Mouse (Mus musculus): ENCODE results near the gene Gmppb.
A peak's percentile ranks its signal among the peaks of the same experiment; 100 is the strongest.
"Not testable (repeated sequence)": the region's sequence is repeated elsewhere in the genome, so short reads cannot be mapped to it uniquely, and the experiment has no call there.

The Gmppb gene

DNA sequence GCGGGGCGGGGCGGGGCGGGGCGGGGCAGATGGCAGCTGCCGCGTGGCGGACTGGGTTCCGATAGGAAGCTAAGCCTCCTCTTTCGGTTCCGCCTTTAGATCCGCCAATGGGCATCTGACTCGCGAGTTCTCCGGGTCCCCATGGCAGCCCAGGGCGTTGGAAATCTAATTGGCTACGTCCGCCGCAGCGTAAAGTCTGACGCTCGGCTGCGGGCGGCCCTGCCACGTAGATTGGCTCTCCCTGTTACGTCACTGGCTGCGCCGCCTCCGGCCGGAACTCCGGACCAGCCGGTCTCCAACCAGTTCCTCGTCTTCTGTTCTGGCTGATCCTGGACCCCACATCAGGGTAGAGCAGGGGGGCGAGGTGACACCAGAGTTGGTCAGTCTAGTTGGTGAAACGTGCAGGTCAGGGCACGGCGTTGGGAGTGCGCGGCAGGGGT is at the start of gene Gmppb:
Gene Gmppb, plus strand, starts transcription at position 227 of the 440 bp plus-strand sequence.
- peak; percentile 98 for DNase-seq

DNA sequence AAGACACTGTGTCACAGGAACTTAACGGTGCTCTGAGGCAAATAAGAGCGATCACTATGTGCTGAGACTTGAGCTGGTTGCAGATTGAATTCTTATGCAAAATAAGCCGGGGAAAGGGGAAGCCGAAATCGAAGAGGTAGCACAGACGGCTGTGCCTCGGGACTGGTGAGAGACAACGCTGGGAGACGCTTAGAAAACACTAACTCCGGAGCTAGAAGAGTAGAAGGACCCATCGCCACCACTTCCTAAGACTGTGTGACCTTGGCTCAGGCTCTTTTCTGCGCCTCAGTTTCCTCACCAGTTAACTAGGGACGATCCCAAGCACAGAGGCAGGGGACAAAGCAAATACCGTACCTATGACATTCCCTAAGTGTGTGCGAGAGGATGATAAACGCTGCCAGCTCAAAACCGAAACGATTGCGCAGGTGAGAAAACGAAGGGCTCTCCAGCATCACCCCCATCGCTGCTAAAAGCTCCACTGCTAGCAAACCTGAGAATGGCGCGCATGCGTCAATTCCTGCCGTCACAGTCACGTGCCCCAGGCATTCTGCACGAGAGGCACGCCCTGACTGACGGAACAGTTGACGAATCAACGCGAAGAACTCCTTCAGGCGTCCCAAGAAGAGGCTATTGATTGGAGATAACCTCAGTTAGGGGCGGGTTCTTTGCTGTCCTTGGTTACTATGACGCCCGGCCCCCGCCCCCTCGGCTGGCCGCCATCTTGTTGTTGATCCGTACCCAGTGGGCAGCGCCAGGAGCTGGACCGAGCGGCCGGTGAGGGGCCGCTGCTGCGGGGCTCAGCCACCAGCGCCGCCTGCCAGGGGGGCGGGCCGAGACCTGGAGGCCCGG is 46.9 kb upstream of the Gmppb start, which contains the start of gene Ip6k1:
Gene Ip6k1, plus strand, starts transcription at position 580 of the 849 bp plus-strand sequence.
- peak; percentile 100 for DNase-seq

DNA sequence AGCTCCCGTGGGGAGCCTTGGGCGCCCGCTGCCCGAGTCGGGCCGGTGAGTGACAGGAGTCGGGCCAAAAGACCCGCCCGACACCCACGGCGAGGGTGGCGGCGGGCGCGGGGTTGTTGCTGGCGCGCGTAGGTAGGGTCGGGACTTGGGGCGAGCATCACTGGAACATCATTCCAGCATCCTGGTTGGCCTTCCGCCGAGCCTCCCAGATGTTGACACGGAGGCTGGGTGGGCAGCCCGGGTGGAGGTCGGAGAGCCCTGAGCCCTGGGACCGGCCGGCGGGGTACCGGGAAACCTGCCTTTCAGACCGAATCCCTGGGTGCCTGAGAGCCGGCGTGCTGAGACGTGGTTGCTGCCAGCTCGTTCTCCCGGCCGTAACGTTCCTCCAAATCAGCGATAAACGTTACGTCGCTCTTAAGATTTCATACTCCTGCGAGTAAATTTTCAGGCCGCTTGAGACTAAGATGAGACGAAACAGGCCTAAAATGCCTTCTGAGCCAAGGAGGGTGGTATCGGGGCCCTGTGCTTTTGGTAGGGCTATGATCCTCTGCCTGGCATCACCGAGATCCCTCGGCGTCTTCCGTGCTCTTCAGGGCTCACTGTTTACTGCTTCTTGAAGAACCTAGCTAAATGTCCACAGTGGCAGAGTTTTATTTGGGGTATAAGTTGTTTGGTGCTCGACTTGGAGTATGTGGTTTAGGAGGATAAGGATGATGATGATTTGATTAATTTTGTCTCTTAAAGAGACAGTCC is 46.1 kb upstream of the Gmppb start:
- no peak for DNase-seq

DNA sequence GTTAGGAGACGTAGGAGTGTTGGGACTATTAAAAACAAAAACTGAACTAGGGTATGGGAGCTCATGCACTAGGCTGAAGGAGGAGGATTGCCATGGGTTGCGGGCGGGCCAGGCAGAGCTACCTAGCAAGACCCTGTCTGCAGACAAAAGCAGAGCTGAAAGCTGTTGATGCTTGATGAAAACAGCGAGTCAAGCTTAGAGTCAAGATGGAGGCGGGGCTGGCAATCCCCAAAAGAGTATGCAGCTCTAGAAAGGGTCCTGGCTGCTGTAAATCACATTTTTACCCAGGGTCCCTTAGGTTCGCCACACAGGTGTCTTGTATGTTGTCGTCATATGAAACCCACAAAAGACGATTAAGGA is 45.5 kb upstream of the Gmppb start:
- DNase-seq, result no peak

- no peak for DNase-seq
Observed at GRCm38 (mm10) chr9:108008041-108008440, 41.0 kb upstream of the Gmppb start.

DNA sequence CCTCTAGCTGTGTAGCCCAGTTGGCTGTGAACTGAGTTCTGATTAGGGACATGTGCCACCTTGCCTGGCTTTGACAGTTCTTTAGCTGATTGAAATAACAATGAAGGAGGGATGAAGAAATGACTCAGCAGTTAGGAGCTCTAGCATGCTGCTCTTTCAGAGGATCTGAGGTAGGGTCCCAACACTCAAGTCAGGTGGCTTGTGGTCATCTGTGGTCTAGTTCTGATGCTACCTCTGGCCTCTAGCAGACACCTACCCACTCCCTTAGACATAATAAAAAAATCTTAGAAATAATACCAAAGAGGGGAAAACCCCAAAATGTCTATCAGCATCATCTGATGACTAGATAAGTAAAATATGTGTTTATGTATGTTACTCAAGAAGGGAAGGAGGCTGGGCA is 38.7 kb upstream of the Gmppb start:
- DNase-seq, result no peak

DNA sequence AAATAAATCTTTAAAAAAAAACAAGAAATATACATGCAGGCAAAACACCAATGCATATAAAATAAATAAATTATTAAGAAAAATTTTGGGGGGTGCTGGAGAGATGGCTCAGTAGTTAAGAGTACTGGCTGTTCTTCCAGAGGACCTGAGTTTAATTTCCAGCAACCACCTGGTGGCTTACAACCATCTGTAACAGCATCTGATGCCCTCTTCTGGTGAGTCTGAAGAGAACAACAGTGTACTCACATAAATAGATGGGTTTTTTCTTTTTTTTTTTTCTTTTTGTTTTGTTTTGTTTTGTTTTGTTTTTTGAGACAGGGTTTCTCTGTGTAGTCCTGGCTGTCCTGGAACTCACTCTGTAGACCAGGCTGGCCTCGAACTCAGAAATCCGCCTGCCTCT is 35.5 kb upstream of the Gmppb start:
- DNase-seq, result not testable (repeated sequence)

- DNase-seq, result no peak
Observed at GRCm38 (mm10) chr9:108017127-108017526, 31.9 kb upstream of the Gmppb start.

DNA sequence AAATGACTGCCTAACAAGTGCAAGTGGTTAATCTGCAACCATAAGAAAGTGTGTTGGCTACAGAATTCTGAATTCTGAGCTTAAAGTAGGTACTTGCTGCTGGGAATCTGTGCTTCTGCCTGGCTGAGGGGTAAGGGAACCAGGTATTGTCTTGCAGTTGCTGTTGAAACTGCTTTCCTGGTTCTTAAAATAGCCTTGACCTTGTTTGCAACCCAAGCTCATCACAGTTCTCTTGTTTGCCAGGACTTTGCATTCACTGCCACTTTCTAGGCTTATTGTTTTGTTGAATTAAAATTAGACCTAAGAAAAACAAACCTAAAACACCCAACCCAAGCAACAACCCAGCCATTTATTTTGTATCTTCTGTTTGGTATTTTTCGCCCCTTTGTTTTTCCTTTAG is 28.3 kb upstream of the Gmppb start:
- no peak for DNase-seq

- no peak for DNase-seq
Observed at GRCm38 (mm10) chr9:108023216-108023615, 25.8 kb upstream of the Gmppb start.

- no peak for DNase-seq
Observed at GRCm38 (mm10) chr9:108026584-108026983, 22.5 kb upstream of the Gmppb start.

DNA sequence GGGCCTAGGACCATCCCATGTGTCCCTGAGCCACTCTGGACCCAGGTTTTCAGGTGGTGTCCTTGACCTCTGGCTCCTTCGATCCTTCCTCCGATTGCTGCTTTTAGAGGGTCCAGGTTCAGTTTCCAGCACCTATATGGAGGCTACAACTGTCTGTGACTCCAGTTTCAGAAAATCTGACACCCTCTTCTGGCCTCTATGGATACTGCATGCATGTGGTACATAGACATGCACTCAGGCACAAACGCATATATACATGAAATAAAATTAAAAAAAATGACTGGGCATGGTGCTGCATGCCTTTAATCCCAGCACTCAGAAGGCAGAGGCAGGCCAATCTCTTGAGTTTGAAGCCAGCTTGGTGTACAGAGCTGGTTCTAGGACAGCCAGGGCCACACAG is 21.2 kb upstream of the Gmppb start:
- DNase-seq, result no peak

- no peak for DNase-seq
Observed at GRCm38 (mm10) chr9:108032126-108032525, 16.9 kb upstream of the Gmppb start.

GRCm38 (mm10) chr9:108035331-108036156 is 13.5 kb upstream of the Gmppb start:
- DNase-seq, result no peak

DNA sequence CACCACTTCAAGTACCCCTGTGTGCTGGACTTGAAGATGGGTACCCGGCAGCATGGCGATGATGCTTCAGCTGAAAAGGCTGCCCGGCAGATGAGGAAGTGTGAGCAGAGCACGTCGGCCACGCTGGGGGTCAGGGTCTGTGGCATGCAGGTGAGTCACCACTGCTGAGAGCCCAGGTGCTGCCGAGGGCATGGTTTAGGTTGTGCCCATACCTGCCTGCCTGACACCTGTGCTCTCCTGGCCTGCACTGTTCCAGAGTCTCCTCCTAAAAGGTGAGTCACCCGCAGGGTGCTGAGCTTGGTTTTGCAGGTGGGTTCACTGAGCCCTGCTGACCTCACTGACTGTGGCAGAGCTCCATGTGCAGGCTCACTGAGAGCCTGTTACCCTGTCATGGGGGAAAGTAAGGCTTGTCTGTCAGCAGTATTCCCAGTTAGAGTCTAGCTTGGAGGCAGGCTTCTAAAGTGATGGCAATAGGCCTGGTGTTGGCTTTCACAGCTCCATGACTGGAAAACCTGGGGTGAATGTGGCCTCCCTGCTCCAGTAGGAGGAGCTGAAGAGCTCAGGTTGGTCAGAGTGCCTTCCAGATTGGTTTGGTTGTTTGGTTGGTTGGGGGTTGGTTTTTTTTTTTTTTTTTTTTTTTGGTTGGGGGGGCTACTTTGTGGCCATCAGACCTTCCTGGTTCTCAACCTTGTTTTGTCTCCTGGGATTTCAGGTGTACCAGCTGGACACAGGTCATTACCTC is 4.1 kb upstream of the Gmppb start:
- no peak for DNase-seq

DNA sequence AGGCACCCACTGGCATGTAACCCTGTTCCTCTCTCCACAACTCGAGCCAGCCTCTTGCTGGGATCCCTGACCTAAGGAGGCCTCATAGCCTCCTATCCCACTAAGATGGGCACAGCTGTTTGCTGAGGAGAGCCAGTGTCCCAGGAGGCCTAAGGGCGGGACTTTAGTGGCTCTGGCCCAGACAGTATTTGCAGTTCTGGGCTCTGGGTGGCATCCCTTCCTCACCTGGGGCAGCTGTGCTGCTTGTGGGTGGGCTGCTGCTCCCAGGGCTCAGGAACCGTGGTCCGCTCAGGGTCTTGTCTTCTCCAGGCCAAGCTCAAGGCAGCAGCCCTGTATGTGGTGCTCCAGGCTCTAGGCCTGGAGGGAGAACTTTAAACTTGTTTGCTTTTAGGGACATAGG is 2.5 kb upstream of the Gmppb start:
- DNase-seq, result no peak

DNA sequence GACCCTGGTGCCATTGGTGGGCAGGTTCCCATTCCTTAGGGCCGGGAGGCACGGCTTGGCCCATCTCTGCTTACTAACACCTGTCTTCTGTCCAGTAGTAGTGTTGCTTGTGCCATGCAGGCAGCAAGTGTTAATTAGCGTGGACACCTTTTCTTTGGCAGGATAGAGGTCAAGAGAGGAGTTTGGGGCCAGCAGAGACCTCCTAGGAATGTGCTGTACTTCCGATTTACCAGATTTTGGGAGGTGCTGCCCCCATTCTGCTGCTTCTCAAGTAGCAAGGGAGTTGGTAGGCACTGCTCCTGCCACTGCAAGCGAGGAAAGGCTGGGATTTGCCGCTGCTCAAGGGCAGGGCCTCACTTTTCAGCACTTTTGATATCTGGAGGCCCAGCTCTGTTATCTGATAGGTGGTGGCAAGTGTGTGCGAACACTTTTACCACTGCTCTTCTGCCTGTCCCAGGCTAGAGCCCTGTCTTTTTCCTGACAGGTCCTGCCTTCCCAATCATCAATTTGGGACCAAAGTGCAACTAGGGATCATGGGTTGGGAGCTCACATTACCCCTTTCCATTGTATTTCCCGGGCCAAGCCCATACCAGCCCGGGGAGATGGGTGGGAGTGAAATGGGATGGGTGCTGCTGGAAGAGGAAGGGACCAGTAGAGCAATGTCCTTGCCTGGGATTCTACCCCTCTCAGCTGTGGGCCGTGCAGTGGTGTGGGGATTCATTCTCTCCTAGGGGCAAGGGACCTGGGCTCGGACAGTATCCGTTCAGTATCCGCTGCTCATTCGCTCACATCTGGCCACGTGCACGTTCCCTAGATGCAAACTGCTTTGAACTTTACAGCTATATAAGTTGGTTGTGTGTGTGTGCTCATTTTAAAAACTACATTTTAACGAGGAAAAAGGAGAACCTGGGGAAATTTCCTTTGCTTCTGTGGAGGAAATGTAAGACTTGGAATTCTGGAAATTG is 1.2 kb upstream of the Gmppb start:
- no peak for DNase-seq

DNA sequence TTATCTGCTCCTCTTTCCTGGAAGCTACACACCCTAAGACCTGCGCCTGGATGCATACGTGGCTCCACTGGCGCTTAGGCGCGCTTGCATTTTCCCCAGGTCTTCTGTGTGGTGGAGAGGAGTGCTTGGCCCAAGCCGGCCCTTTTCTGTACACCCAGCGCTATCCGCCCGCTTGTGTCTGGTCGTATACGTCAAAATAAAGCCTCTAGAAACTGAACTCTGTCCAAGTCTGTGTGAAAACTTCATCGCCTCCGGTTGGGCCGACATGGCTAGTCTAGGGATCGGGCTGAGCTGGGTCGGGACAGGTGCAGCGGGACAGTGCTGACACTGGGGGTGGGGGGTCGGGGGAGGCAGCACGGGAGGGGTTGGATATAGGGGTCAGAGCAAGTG is 481 bp upstream of the Gmppb start:
- no peak for DNase-seq

GRCm38 (mm10) chr9:108049561-108050251 is 664 bp downstream of the Gmppb start:
- DNase-seq, result no peak

DNA sequence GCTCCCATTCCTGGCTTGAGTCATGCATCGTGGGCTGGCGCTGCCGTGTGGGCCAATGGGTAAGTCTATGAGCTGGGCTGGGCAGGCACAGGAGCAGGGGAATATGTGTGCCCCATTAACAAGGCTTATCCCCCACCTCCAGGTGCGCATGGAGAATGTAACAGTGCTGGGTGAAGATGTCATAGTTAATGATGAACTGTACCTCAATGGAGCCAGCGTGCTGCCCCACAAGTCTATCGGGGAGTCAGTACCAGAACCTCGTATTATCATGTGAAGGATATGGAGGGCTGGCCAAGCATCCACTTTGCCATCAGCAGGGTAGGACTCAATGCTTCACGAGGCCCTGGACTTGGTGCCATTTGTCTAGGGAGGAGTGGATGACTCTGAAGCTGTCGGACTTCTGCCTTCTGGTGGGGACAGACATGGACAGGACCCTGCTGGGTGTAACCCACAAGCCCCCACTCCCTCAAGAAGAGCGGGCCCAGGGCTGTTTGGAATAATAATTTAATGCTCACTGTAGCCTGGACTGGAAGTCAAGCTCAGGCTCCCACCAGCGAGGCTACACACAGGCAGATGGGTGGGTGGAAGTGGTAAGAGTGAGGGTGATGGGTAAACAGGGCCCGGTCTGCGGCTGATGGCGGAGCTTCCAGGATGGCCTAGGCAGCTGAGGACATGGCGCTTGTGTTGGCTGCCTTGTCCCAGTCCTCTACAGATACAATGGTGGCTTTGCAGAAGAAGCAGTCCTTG is 2.3 kb downstream of the Gmppb start:
- DNase-seq, result no peak

Measured in kidney, adult 11 months (tissue).